Mouse (Mus musculus) lung, adult 2 months (tissue): Measurements from ENCODE around the gene Ms4a1.

Experiments
- CTCF ChIP-seq: fragments of 200-500 bp; IDR thresholded peaks from 2 replicates; pipeline ENCODE4 v1.5.1; 2011; ENCODE audit warnings: mild to moderate bottlenecking, low read length, control low read depth; ENCODE audit not compliant: insufficient read depth
- POLR2A ChIP-seq: fragments of 200-500 bp; IDR thresholded peaks from 2 replicates; pipeline ENCODE4 v1.6.1; 2011; ENCODE audit warnings: low read depth, mild to moderate bottlenecking, control low read depth, low read length, borderline replicate concordance; ENCODE audit errors: extremely low read depth

DNA sequence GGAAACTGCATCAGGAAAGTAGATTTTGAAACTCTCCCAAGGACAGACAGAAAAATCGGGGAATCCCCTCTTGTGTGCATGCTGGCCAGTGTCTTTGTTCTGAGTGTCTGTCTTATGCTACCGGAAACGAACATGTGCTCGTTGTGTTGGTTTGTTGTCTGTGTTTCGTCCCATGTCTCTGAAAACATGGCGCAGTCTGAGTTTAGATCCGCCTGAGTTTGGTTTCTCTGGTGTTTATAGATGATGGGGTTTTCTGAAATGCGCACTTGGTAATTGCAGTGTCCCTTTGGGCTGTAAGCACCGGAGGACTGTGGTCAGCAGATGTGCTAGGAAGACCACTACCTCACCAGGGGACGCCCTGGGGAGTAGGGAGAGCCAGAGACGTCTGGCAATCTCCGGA is 26.9 kb upstream of the Ms4a1 start:
- TF ChIP-seq CTCF: no peak
- no peak for TF ChIP-seq POLR2A
